Mouse (Mus musculus) gastrocnemius, postnatal 36 days (tissue): ENCODE data around the gene Lpar2. TPM values are rescaled to one million over a fixed set of nuclear protein-coding genes. Genes with fewer than 3 reads are reported as not detected.

Experiments used
- DNase-seq, 2 experiments: peaks; one replicate each; pipeline ENCODE4 v3.0.0; 2022
- intact Hi-C: fragments of 180-260 bp; cut with DNase I; formaldehyde crosslinking; loops from one replicate; pipeline ENCODE4 v1.15.1; 2025
- total RNA-seq, 2 experiments: library from RNA; stranded (reverse); gene quantifications; 2 replicates each; pipeline ENCODE4 v1.2.3; 2021

The Lpar2 gene
- total RNA-seq, 2 experiments from 2014 or later: not detected

- intact Hi-C loops: no loop called here
- DNase-seq: no peak
Observed at GRCm38 (mm10) chr8:69861251-69861650, 39.0 kb downstream of the Lpar2 start.

GRCm38 (mm10) chr8:69863387-69864020 lies 41.3 kb downstream of the Lpar2 start:
- intact Hi-C loops: no loop called here
- no peak for DNase-seq

- DNase-seq: no peak
- intact Hi-C loops: no loop called here
Observed at GRCm38 (mm10) chr8:69864180-69864579, 42.0 kb downstream of the Lpar2 start.

- DNase-seq: no peak
- intact Hi-C loops: no loop called here
Observed at GRCm38 (mm10) chr8:69867696-69868326, 45.6 kb downstream of the Lpar2 start.

- intact Hi-C loops: no loop called here
- DNase-seq: no peak
Observed at GRCm38 (mm10) chr8:69870003-69870765, 48.0 kb downstream of the Lpar2 start.

- DNase-seq: no peak
- intact Hi-C loops: no loop called here
Observed at GRCm38 (mm10) chr8:69870907-69871306, 48.7 kb downstream of the Lpar2 start.

GRCm38 (mm10) chr8:69874155-69874554 lies 51.9 kb downstream of the Lpar2 start:
- intact Hi-C loops: no loop called here
- peak in 1 of 2 experiments; percentile 71 for DNase-seq

- intact Hi-C loops: no loop called here
- DNase-seq: peak; percentile 48 to 64
Observed at GRCm38 (mm10) chr8:69874654-69875053, 52.4 kb downstream of the Lpar2 start.

- no peak for DNase-seq
- intact Hi-C loops: no loop called here
Observed at GRCm38 (mm10) chr8:69876097-69876496, 53.9 kb downstream of the Lpar2 start.

- intact Hi-C loops: no loop called here
Observed at GRCm38 (mm10) chr8:69876967-69877366, 54.7 kb downstream of the Lpar2 start.

GRCm38 (mm10) chr8:69877396-69877795 lies 55.2 kb downstream of the Lpar2 start:
- intact Hi-C loops: no loop called here
- no peak for DNase-seq

More at GRCm38 (mm10) chr8:69876967-69877366, 54.7 kb downstream of the Lpar2 start:
- no peak for DNase-seq

- DNase-seq: peak in 1 of 2 experiments; percentile 48
Observed at GRCm38 (mm10) chr8:69877992-69878391, 55.8 kb downstream of the Lpar2 start.

GRCm38 (mm10) chr8:69879678-69880077 lies 57.4 kb downstream of the Lpar2 start:
- DNase-seq: no peak
- intact Hi-C loops: no loop called here

More at GRCm38 (mm10) chr8:69877992-69878391, 55.8 kb downstream of the Lpar2 start:
- intact Hi-C loops: no loop called here

Other genes with a start within 250 kb of the Lpar2 start
- 1 to 10 TPM; 4.3 to 5.7 TPM for gene Zfp868, start 196.9 kb upstream of the Lpar2 start, total RNA-seq
- under 1 TPM; 0.30 to 0.33 TPM for gene Zfp964, start 167.9 kb upstream of the Lpar2 start, total RNA-seq
- 10 to 100 TPM in 1 of 2 experiments, 1 to 10 TPM in 1; 8.7 to 11.4 TPM for gene Zfp869, start 111.7 kb upstream of the Lpar2 start, total RNA-seq
- 1 to 10 TPM; 2.9 to 3.0 TPM for gene Zfp963, start 72.5 kb upstream of the Lpar2 start, total RNA-seq
- gene Gm20422, start 47.5 kb upstream of the Lpar2 start, total RNA-seq: 1 to 10 TPM; 1.3 to 2.4 TPM
- 10 to 100 TPM; 10.1 to 10.6 TPM for gene Atp13a1, start 31.3 kb upstream of the Lpar2 start, total RNA-seq
- 10 to 100 TPM; 10.1 to 14.7 TPM for gene Zfp866, start 31.3 kb upstream of the Lpar2 start, total RNA-seq
- gene Gmip, start 13.8 kb upstream of the Lpar2 start, total RNA-seq: 1 to 10 TPM; 3.0 to 3.5 TPM
- not detected for gene Pbx4, start 10.1 kb downstream of the Lpar2 start, total RNA-seq
- 10 to 100 TPM in 1 of 2 experiments, 1 to 10 TPM in 1; 9.3 to 11.0 TPM for gene Cilp2, start 65.3 kb downstream of the Lpar2 start, total RNA-seq
- gene Tssk6, start 79.8 kb downstream of the Lpar2 start, total RNA-seq: not detected
- gene Ndufa13, start 80.1 kb downstream of the Lpar2 start, total RNA-seq: 100 to 1,000 TPM; 332 to 340 TPM
- gene Yjefn3, start 80.3 kb downstream of the Lpar2 start, total RNA-seq: 1 to 10 TPM; 5.7 to 9.0 TPM
- gene Gatad2a, start 174.0 kb downstream of the Lpar2 start, total RNA-seq: 10 to 100 TPM; 25.6 to 29.1 TPM
- 10 to 100 TPM; 24.2 to 25.8 TPM for gene Mau2, start 220.3 kb downstream of the Lpar2 start, total RNA-seq
- 10 to 100 TPM; 14.6 to 17.7 TPM for gene Sugp1, start 220.4 kb downstream of the Lpar2 start, total RNA-seq